Mouse (Mus musculus) embryonic facial prominence, embryonic 10.5 days (tissue): Measurements from ENCODE around the gene N4bp2l2. TPM values are rescaled to one million over a fixed set of nuclear protein-coding genes. Genes with fewer than 3 reads are reported as not detected.

ENCODE experiments used
- DNase-seq: peaks from one replicate; pipeline ENCODE4 v3.0.0-alpha.2; 2017; ENCODE audit warnings: low spot score
- H3K27ac ChIP-seq: fragments of 300-500 bp; sonication (generic); replicated peaks from 2 replicates; pipeline ENCODE4 v1.5.1; 2016; ENCODE audit warnings: mild to moderate bottlenecking
- H3K27me3 ChIP-seq: fragments of 300-500 bp; sonication (generic); replicated peaks from 2 replicates; pipeline ENCODE4 v1.6.1; 2016; ENCODE audit warnings: low read depth, mild to moderate bottlenecking; ENCODE audit not compliant: poor library complexity, severe bottlenecking
- H3K36me3 ChIP-seq: fragments of 300-500 bp; sonication (generic); replicated peaks from 2 replicates; pipeline ENCODE4 v1.6.1; 2016; ENCODE audit warnings: mild to moderate bottlenecking, moderate library complexity
- H3K4me1 ChIP-seq: fragments of 300-500 bp; sonication (generic); 2 replicates; pipeline ENCODE4 v1.6.1; 2016
- H3K4me3 ChIP-seq: fragments of 300-500 bp; sonication (generic); 2 replicates; pipeline ENCODE4 v1.5.1; 2016; ENCODE audit warnings: mild to moderate bottlenecking, moderate library complexity
- H3K9me3 ChIP-seq: fragments of 300-500 bp; sonication (generic); 2 replicates; pipeline ENCODE4 v1.6.1; 2016; ENCODE audit warnings: mild to moderate bottlenecking
- WGBS: fragments of 180-500 bp; shearing (Covaris S2); methylation state at CpG from one replicate; pipeline ENCODE4 v1.1.7; 2016; 5-methylcytosine and 5-hydroxymethylcytosine counted together
- polyA plus RNA-seq: library from polyadenylated mRNA; unstranded; fragments of >200 nt; fragmentation: Nextera tagmentation; extraction: Ambion mirVana; gene quantifications from 2 replicates; pipeline ENCODE4 v1.2.1, GENCODE M21; 2016

The N4bp2l2 gene
- polyA plus RNA-seq, 1 experiment from 2014 or later, result 37.6 TPM

DNA sequence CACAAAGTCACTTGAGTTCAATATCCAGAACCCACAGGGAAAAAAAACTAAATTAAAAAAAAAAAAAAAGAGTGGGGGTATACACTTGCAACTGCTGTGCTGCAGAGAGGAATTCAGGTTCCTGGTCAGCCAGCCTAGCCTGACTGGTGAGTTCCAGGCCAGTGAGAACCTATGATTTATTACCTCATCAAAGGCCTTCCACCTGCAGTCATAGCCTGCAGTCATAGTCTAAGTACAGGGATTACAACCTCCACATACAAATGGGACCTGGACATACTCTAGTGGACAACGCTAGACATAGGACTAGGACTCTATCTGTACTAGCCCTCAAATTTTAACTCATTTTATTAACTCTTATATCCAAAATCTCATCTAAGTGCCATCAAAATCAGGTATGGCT lies 36.7 kb downstream of the N4bp2l2 start:
- Histone ChIP-seq H3K27me3 (no peaks in the 10 kb centered on the region), H3K27ac (no peak overlapping the region), H3K4me3 (no peak overlapping the region), H3K4me1 (no peaks in the 10 kb centered on the region), H3K9me3 (no peaks in the 10 kb centered on the region), H3K36me3 (peaks cover 36% of the 10 kb centered on the region)
- WGBS, result 89% methylated on average over 1 of the region's 1 CpGs
- no peak for DNase-seq

- Histone ChIP-seq H3K27ac (no peak overlapping the region), H3K9me3 (no peaks in the 10 kb centered on the region), H3K4me1 (no peaks in the 10 kb centered on the region), H3K36me3 (peaks cover 18% of the 10 kb centered on the region), H3K27me3 (no peaks in the 10 kb centered on the region), H3K4me3 (no peak overlapping the region)
- DNase-seq, result no peak
- 93% methylated on average over 7 of the region's 7 CpGs for WGBS
Observed at GRCm38 (mm10) chr5:150625528-150625927, 40.5 kb downstream of the N4bp2l2 start.

DNA sequence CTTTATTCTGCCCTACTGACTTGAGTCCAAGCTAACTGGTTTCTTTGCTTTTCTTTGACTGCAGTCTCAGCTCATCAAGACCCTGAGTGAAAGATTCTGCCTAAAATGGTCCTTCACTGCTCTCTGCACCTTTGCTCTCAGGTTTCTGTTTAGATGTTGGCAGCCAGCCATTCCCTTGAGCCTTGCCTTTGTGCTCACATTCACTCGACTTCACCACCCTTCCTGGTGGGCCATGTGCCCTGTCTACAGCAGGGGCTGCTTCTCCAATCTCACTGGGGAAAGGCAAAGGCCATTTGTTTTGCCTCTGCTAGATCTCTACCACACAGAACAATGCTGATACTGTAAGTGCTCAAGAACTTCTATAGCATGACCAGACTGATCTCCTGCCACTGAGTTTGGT lies 43.2 kb downstream of the N4bp2l2 start:
- H3K9me3 ChIP-seq, result no peaks in the 10 kb centered on the region
- H3K27ac ChIP-seq, result no peak overlapping the region
- H3K4me3 ChIP-seq, result no peak overlapping the region
- peaks cover 3% of the 10 kb centered on the region; the same call in 1 of the 2 replicates for H3K36me3 ChIP-seq
- 51% methylated on average over 1 of the region's 1 CpGs for WGBS
- no peak for DNase-seq
- H3K4me1 ChIP-seq, result no peaks in the 10 kb centered on the region
- H3K27me3 ChIP-seq, result no peaks in the 10 kb centered on the region

- DNase-seq, result no peak
- H3K4me1 ChIP-seq, result no peaks in the 10 kb centered on the region
- H3K9me3 ChIP-seq, result no peaks in the 10 kb centered on the region
- no peak overlapping the region for H3K4me3 ChIP-seq
- no peak overlapping the region for H3K27ac ChIP-seq
- no peaks in the 10 kb centered on the region for H3K27me3 ChIP-seq
- peaks cover 3% of the 10 kb centered on the region; the same call in 1 of the 2 replicates for H3K36me3 ChIP-seq
- WGBS, result 91% methylated on average over 3 of the region's 3 CpGs
Observed at GRCm38 (mm10) chr5:150621592-150621991, 44.4 kb downstream of the N4bp2l2 start.

DNA sequence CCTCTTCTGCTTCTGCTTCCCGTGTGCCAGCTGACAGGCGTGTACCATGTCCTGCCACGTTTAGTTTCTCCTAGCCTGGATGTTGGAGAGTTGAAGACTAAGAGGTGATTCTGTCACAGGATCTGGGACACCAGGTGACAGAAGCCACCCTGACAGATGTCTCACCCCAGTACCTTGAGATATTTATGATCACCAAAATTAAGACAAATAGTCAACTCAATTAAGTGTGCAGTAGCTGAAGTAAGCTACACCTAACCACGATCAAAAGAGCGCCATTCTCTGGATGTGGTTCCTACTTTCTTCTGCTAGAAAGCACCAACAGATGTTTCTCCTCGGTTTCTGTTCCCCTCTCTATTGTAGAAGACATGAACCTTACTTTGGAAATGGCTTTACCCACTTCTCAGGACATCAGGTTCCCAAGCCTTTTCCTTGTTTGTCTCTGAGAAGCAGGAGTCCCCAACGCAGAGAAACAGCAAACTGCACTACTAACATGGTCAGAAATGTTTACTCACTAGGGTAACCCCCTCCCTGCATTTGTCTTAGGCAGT lies 45.3 kb downstream of the N4bp2l2 start:
- H3K9me3 ChIP-seq, result no peaks in the 10 kb centered on the region
- H3K4me1 ChIP-seq, result no peaks in the 10 kb centered on the region
- no peak for DNase-seq
- H3K36me3 ChIP-seq, result peaks cover 3% of the 10 kb centered on the region; the same call in 1 of the 2 replicates
- WGBS, result 85% methylated on average over 7 of the region's 7 CpGs
- H3K4me3 ChIP-seq, result no peak overlapping the region
- no peak overlapping the region for H3K27ac ChIP-seq
- H3K27me3 ChIP-seq, result no peaks in the 10 kb centered on the region

DNA sequence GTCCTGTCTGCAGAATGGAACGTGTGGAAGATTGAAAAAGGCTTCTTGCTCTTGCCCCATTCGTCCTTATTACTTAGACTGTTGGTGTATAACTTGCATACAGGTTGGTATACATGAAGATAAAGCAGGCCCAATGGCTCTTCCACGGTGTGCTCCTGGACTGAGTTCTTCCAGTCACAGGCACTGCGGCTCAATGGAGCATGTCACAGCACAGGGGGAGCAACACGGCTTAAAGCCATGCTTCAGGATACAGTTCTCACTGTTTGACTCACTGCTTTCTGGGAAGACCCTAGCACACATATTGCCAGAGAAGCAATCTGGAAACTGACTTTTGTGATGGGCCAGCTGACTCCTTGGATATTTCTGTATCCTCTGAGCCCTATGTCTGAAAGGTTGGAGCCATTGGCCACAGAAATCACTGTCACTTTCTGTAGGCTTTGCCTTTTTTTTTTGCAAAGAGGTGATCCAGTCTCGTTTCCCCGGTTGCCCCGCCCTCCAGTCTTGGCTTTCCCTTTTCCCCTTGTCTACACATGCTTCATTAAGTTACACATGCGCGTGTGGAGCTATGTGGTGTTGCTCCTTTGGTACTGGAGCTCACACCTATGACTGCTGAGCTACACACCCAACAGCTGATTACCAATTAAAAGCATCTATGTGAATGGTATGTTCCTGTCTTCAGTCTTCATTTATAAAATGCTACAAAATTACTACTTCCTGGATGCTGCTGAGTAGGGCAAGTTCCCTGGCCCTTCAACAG lies 47.2 kb downstream of the N4bp2l2 start:
- no peaks in the 10 kb centered on the region for H3K9me3 ChIP-seq
- H3K27me3 ChIP-seq, result no peaks in the 10 kb centered on the region
- H3K36me3 ChIP-seq, result no peaks in the 10 kb centered on the region
- no peak overlapping the region for H3K4me3 ChIP-seq
- 88% methylated on average over 10 of the region's 10 CpGs for WGBS
- no peak overlapping the region for H3K27ac ChIP-seq
- H3K4me1 ChIP-seq, result no peaks in the 10 kb centered on the region
- no peak for DNase-seq

GRCm38 (mm10) chr5:150616731-150617130 lies 49.3 kb downstream of the N4bp2l2 start:
- no peak for DNase-seq
- H3K27ac ChIP-seq, result no peak overlapping the region
- H3K36me3 ChIP-seq, result no peaks in the 10 kb centered on the region
- H3K4me3 ChIP-seq, result no peak overlapping the region
- no peaks in the 10 kb centered on the region for H3K9me3 ChIP-seq
- H3K27me3 ChIP-seq, result no peaks in the 10 kb centered on the region
- WGBS, result 82% methylated on average over 3 of the region's 3 CpGs
- no peaks in the 10 kb centered on the region for H3K4me1 ChIP-seq

- 94% methylated on average over 2 of the region's 2 CpGs for WGBS
- Histone ChIP-seq H3K36me3 (no peaks in the 10 kb centered on the region), H3K4me3 (no peak overlapping the region), H3K27me3 (no peaks in the 10 kb centered on the region), H3K4me1 (no peaks in the 10 kb centered on the region), H3K27ac (no peak overlapping the region), H3K9me3 (no peaks in the 10 kb centered on the region)
- DNase-seq, result no peak
Observed at GRCm38 (mm10) chr5:150616216-150616615, 49.8 kb downstream of the N4bp2l2 start.

- no peaks in the 10 kb centered on the region for H3K36me3 ChIP-seq
- no peaks in the 10 kb centered on the region for H3K9me3 ChIP-seq
- WGBS, result 90% methylated on average over 2 of the region's 2 CpGs
- no peaks in the 10 kb centered on the region for H3K4me1 ChIP-seq
- no peaks in the 10 kb centered on the region for H3K27me3 ChIP-seq
- H3K4me3 ChIP-seq, result no peak overlapping the region
- no peak for DNase-seq
- H3K27ac ChIP-seq, result no peak overlapping the region
Observed at GRCm38 (mm10) chr5:150614054-150614453, 51.9 kb downstream of the N4bp2l2 start.

DNA sequence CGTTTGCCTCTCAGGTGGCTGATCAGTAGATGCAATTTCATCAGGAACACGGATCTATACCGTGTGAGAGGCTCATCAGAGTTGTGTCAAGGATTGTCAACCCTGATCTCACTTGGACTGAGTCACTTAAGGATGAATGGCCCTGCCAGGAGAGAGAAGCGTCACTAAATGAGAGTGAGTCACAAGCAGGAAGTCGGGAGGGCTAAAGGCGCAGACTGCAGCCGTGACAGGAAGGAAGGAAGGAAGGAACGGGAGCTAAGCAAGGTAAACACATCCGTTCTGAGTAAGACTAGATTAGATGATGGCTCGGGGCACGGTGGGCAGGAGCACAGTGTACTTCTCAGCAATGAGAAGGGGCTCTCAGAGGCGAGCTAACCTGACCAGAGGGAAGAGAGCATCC lies 54.3 kb downstream of the N4bp2l2 start:
- Histone ChIP-seq H3K4me3 (no peak overlapping the region), H3K27ac (no peak overlapping the region), H3K27me3 (no peaks in the 10 kb centered on the region), H3K36me3 (peaks cover 3% of the 10 kb centered on the region), H3K4me1 (no peaks in the 10 kb centered on the region), H3K9me3 (no peaks in the 10 kb centered on the region)
- 68% methylated on average over 12 of the region's 12 CpGs for WGBS
- no peak for DNase-seq

GRCm38 (mm10) chr5:150611136-150611535 lies 54.8 kb downstream of the N4bp2l2 start:
- no peak for DNase-seq
- 70% methylated on average over 1 of the region's 1 CpGs for WGBS
- no peaks in the 10 kb centered on the region for H3K27me3 ChIP-seq
- H3K36me3 ChIP-seq, result peaks cover 7% of the 10 kb centered on the region
- H3K27ac ChIP-seq, result no peak overlapping the region
- H3K9me3 ChIP-seq, result no peaks in the 10 kb centered on the region
- no peaks in the 10 kb centered on the region for H3K4me1 ChIP-seq
- no peak overlapping the region for H3K4me3 ChIP-seq

DNA sequence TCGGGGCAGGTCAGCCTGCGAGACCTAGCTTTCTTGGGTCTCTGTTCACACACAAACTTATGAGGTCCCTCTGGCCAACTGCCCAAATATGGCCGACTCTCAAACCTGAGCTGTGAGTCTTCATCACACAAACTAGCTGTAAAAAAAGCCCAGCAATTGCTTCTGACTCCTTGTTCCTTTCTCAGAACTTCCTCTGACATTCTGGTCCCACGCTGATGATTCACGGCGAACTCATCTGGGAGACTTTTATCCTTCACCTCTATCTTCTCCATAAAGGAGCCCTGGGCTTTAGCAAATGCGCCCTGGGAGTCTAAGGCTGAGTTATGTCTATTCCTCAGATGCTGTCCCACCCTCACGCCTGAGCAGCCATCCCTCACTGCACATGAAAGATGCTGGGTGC lies 58.4 kb downstream of the N4bp2l2 start:
- no peaks in the 10 kb centered on the region for H3K4me1 ChIP-seq
- 92% methylated on average over 8 of the region's 8 CpGs for WGBS
- H3K4me3 ChIP-seq, result no peak overlapping the region
- no peak overlapping the region for H3K27ac ChIP-seq
- H3K27me3 ChIP-seq, result no peaks in the 10 kb centered on the region
- no peak for DNase-seq
- H3K9me3 ChIP-seq, result no peaks in the 10 kb centered on the region
- H3K36me3 ChIP-seq, result peaks cover 9% of the 10 kb centered on the region

DNA sequence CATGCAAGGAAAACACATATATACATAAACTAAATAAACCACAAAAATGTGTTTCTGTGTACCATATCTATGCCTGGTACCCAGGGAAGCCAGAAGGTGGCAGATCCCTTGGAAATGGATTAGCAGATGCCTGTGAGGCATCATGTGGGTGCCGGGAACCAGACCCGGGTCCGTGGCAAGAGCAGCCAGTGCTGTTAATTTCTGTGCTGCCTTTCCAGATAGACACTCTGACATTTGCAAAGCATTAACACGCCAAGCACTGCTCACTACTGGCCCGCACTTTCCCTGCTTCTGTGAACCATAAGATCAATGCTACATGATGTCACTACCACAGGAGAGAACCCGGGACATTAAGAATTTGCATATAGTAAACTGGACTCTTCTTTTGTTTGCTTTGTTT lies 59.9 kb downstream of the N4bp2l2 start:
- Histone ChIP-seq H3K36me3 (peaks cover 9% of the 10 kb centered on the region), H3K4me1 (peaks cover 3% of the 10 kb centered on the region), H3K27ac (no peak overlapping the region), H3K27me3 (no peaks in the 10 kb centered on the region), H3K4me3 (no peak overlapping the region), H3K9me3 (no peaks in the 10 kb centered on the region)
- 94% methylated on average over 6 of the region's 6 CpGs for WGBS
- DNase-seq, result no peak
